Mouse (Mus musculus) hindbrain, embryonic 14.5 days (tissue): ENCODE measurements around the gene Pecam1. TPM values are rescaled to one million over a fixed set of nuclear protein-coding genes. Genes with fewer than 3 reads are reported as not detected.
"Not testable (repeated sequence)": the region's sequence is repeated elsewhere in the genome, so short reads cannot be mapped to it uniquely, and the experiment has no call there.

Experiments
- ATAC-seq: fragments of 200-750 bp; cut with Nextera tagmentation; 2 replicates; pipeline ENCODE4 v1.8.0; 2017; ENCODE audit warnings: moderate number of reproducible peaks, mild to moderate bottlenecking, moderate TSS enrichment, moderate library complexity; ENCODE audit not compliant: low FRiP score
- DNase-seq: peaks from one replicate; pipeline ENCODE4 v3.0.0-alpha.2; 2015; ENCODE audit warnings: low spot score
- H3K27ac ChIP-seq: fragments of 300-500 bp; sonication (generic); 2 replicates; pipeline ENCODE4 v1.5.1; 2014; ENCODE audit warnings: mild to moderate bottlenecking, moderate library complexity
- H3K27me3 ChIP-seq: fragments of 300-500 bp; sonication (generic); 2 replicates; pipeline ENCODE4 v1.6.1; 2014; ENCODE audit warnings: mild to moderate bottlenecking, low read length, mixed read lengths; ENCODE audit not compliant: control insufficient read depth, insufficient read depth
- H3K36me3 ChIP-seq: fragments of 300-500 bp; sonication (generic); replicated peaks from 2 replicates; pipeline ENCODE4 v1.6.1; 2014; ENCODE audit not compliant: control insufficient read depth, insufficient read depth
- H3K4me1 ChIP-seq: fragments of 300-500 bp; sonication (generic); replicated peaks from 2 replicates; pipeline ENCODE4 v1.6.1; 2014; ENCODE audit warnings: antibody characterized with exemption, low read length, mixed read lengths; ENCODE audit not compliant: control insufficient read depth, insufficient read depth
- H3K4me2 ChIP-seq: fragments of 300-500 bp; sonication (generic); replicated peaks from 2 replicates; pipeline ENCODE4 v1.6.1; 2014; ENCODE audit warnings: mild to moderate bottlenecking, moderate library complexity
- H3K4me3 ChIP-seq: fragments of 300-500 bp; sonication (generic); replicated peaks from 2 replicates; pipeline ENCODE4 v1.5.1; 2014; ENCODE audit warnings: mild to moderate bottlenecking, low read length
- H3K9ac ChIP-seq: fragments of 300-500 bp; sonication (generic); 2 replicates; pipeline ENCODE4 v1.6.1; 2014
- H3K9me3 ChIP-seq: fragments of 300-500 bp; sonication (generic); 2 replicates; pipeline ENCODE4 v1.6.1; 2016; ENCODE audit warnings: low read length; ENCODE audit not compliant: control insufficient read depth
- WGBS: fragments of 180-500 bp; shearing (Covaris S2); extraction: QIAGEN DNeasy Blood & Tissue Kit; methylation state at CpG from one replicate; pipeline ENCODE4 v1.1.7; 2014; 5-methylcytosine and 5-hydroxymethylcytosine counted together
- polyA plus RNA-seq: library from polyadenylated mRNA; unstranded; fragments of >200 nt; fragmentation: Nextera tagmentation; extraction: Ambion mirVana; gene quantifications from 2 replicates; pipeline ENCODE4 v1.2.1, GENCODE M21; 2014

Pecam1 gene
- polyA plus RNA-seq, 1 experiment from 2014 or later = 16.0 TPM

GRCm38 (mm10) chr11:106660453-106661081 lies 89.9 kb downstream of the Pecam1 start:
- Histone ChIP-seq H3K27ac (peak overlapping the region; percentile 72), H3K4me1 (peaks cover 27% of the 10 kb centered on the region; the same call in 1 of the 2 replicates), H3K27me3 (no peaks in the 10 kb centered on the region), H3K36me3 (no peaks in the 10 kb centered on the region), H3K9me3 (no peaks in the 10 kb centered on the region), H3K4me3 (no peak overlapping the region), H3K9ac (no peak overlapping the region), H3K4me2 (no peak overlapping the region)
- WGBS = 43% methylated on average over 13 of the region's 13 CpGs
- ATAC-seq = no peak
- no peak for DNase-seq

GRCm38 (mm10) chr11:106659598-106660295 lies 90.7 kb downstream of the Pecam1 start:
- H3K4me1 ChIP-seq = peaks cover 27% of the 10 kb centered on the region; the same call in 1 of the 2 replicates
- H3K36me3 ChIP-seq = no peaks in the 10 kb centered on the region
- no peak overlapping the region for H3K9ac ChIP-seq
- no peak overlapping the region for H3K4me2 ChIP-seq
- H3K4me3 ChIP-seq = no peak overlapping the region
- H3K27me3 ChIP-seq = no peaks in the 10 kb centered on the region
- WGBS = 39% methylated on average over 15 of the region's 15 CpGs
- no peak for ATAC-seq
- H3K9me3 ChIP-seq = no peaks in the 10 kb centered on the region
- peak overlapping the region; percentile 72 for H3K27ac ChIP-seq
- no peak for DNase-seq

GRCm38 (mm10) chr11:106658051-106658880 lies 92.2 kb downstream of the Pecam1 start:
- 0 out of 2 replicates have a peak overlapping the region, but pooled peaks have one; percentile 3 for H3K4me2 ChIP-seq
- no peak overlapping the region for H3K9ac ChIP-seq
- DNase-seq (peak; percentile 83), ATAC-seq (peak; percentile 77; the same call in 1 of the 2 replicates)
- H3K36me3 ChIP-seq = no peaks in the 10 kb centered on the region
- 23% methylated on average over 14 of the region's 14 CpGs for WGBS
- peak overlapping the region; percentile 72 for H3K27ac ChIP-seq
- no peaks in the 10 kb centered on the region for H3K9me3 ChIP-seq
- H3K27me3 ChIP-seq = no peaks in the 10 kb centered on the region
- no peak overlapping the region for H3K4me3 ChIP-seq
- H3K4me1 ChIP-seq = peaks cover 27% of the 10 kb centered on the region; the same call in 1 of the 2 replicates

DNA sequence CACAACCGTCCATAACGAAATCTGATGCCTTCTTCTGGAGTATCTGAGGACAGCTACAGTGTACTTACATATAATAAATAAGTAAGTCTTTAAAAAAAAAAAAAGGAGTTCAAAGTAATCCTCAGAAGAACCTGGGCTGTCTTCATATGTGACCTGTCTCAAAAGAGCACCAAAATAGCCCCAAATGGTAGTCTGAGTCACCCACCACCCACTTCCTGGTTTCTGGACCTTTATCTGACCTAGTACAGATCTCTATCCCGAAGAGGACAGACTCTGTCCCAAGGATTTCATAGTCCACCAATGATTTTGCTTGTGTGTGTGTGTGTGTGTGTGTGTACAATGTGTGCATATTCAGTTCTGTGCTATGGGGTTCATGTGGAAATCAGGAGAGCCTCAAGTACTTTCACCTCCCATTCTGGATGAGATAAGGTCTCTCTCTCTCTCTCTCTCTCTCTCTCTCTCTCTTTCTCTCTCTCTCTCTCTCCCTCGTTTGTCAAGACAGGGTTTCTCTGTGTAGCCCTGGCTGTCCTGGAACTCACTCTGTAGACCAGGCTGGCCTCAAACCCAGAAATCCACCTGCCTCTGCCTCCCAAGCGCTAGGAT lies 93.4 kb downstream of the Pecam1 start:
- not testable (repeated sequence) for ATAC-seq, H3K4me3 ChIP-seq, H3K4me2 ChIP-seq, H3K36me3 ChIP-seq, H3K9me3 ChIP-seq, DNase-seq, H3K27me3 ChIP-seq, H3K9ac ChIP-seq
- 0 out of 2 replicates have a peak overlapping the region, but pooled peaks have one; percentile 72 for H3K27ac ChIP-seq
- peaks cover 27% of the 10 kb centered on the region; the same call in 1 of the 2 replicates for H3K4me1 ChIP-seq
- WGBS = 89% methylated on average over 5 of the region's 5 CpGs

DNA sequence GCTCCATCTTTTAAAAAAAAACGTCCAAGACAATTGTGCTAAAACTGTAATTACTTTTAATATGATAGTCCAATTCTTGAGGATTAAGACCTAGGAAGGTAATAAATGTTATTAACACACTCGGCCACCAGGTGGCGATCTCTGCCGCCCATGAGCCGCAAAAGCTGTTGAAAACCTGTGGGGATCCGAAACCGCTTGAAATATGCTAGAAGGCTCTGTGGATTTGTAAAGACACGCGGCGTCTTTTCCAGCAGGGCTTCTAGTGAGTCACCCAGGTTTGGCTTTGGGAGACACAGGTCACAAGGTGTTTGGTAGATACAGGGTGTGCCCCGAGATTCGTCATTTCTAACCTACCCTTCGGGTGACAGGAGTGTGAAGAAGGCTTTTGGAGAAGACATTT lies 102.1 kb downstream of the Pecam1 start:
- Histone ChIP-seq H3K27me3 (no peaks in the 10 kb centered on the region), H3K4me1 (no peaks in the 10 kb centered on the region), H3K9me3 (no peaks in the 10 kb centered on the region), H3K4me3 (no peak overlapping the region), H3K4me2 (no peak overlapping the region), H3K27ac (no peak overlapping the region), H3K9ac (no peak overlapping the region), H3K36me3 (no peaks in the 10 kb centered on the region)
- WGBS = 27% methylated on average over 13 of the region's 13 CpGs
- ATAC-seq (no peak), DNase-seq (peak; percentile 84)

GRCm38 (mm10) chr11:106642966-106643637 lies 107.3 kb downstream of the Pecam1 start:
- Histone ChIP-seq H3K9me3 (no peaks in the 10 kb centered on the region), H3K4me3 (no peak overlapping the region), H3K27ac (no peak overlapping the region), H3K4me1 (no peaks in the 10 kb centered on the region; the same call in 1 of the 2 replicates), H3K4me2 (no peak overlapping the region), H3K9ac (no peak overlapping the region), H3K36me3 (no peaks in the 10 kb centered on the region), H3K27me3 (no peaks in the 10 kb centered on the region)
- ATAC-seq = no peak
- DNase-seq = no peak
- WGBS = 80% methylated on average over 8 of the region's 8 CpGs

DNA sequence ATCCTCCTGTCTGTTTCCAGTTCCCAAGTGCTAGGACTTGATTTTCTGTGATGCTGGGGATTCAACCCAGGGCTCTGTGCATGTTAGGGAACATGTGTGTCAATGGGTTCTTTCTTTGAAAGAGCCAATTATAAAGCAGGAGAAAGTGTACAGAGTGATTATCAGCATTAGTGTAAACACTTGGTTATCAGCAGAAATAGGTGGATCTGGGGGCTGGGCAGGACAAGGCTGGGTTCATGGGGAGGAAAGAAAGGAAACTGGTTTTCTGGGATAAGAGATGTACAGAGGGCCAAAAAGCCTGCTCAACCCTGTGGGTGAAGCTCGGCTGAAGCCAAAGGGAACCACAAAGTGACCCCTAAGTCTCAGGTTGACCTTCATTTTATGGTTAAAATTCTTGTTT lies 108.8 kb downstream of the Pecam1 start:
- H3K9ac ChIP-seq = no peak overlapping the region
- no peak for DNase-seq

GRCm38 (mm10) chr11:106640059-106640458 lies 110.4 kb downstream of the Pecam1 start:
- Histone ChIP-seq H3K9ac (no peak overlapping the region), H3K36me3 (no peaks in the 10 kb centered on the region), H3K4me2 (no peak overlapping the region), H3K9me3 (no peaks in the 10 kb centered on the region), H3K4me1 (no peaks in the 10 kb centered on the region; the same call in 1 of the 2 replicates), H3K27me3 (no peaks in the 10 kb centered on the region), H3K4me3 (no peak overlapping the region), H3K27ac (no peak overlapping the region)
- DNase-seq = no peak
- no peak for ATAC-seq
- WGBS = 42% methylated on average over 9 of the region's 9 CpGs

More for the DNA sequence above, 108.8 kb downstream of the Pecam1 start:
- Histone ChIP-seq H3K27me3 (no peaks in the 10 kb centered on the region), H3K4me1 (no peaks in the 10 kb centered on the region; the same call in 1 of the 2 replicates), H3K4me3 (no peak overlapping the region), H3K4me2 (no peak overlapping the region), H3K9me3 (no peaks in the 10 kb centered on the region), H3K36me3 (no peaks in the 10 kb centered on the region), H3K27ac (no peak overlapping the region)
- whole genome bisulfite sequencing = 88% methylated on average over 1 of the region's 1 CpGs
- no peak for ATAC-seq
